Mouse (Mus musculus) brain, embryonic 14.5 days (tissue): Measurements from ENCODE around the gene Tmem135.

Experiments
- CTCF ChIP-seq: fragments of 200-500 bp; IDR thresholded peaks from 2 replicates; pipeline ENCODE4 v1.5.1; 2012; ENCODE audit warnings: inconsistent platforms, mild to moderate bottlenecking, moderate library complexity, borderline replicate concordance; ENCODE audit not compliant: insufficient read depth, insufficient read length; ENCODE audit errors: extremely low read depth
- POLR2A ChIP-seq: fragments of 200-500 bp; IDR thresholded peaks from 2 replicates; pipeline ENCODE4 v1.6.1; 2012; ENCODE audit warnings: mild to moderate bottlenecking, inconsistent platforms, borderline replicate concordance; ENCODE audit not compliant: poor library complexity, insufficient read depth, insufficient read length, severe bottlenecking; ENCODE audit errors: extremely low read depth

DNA sequence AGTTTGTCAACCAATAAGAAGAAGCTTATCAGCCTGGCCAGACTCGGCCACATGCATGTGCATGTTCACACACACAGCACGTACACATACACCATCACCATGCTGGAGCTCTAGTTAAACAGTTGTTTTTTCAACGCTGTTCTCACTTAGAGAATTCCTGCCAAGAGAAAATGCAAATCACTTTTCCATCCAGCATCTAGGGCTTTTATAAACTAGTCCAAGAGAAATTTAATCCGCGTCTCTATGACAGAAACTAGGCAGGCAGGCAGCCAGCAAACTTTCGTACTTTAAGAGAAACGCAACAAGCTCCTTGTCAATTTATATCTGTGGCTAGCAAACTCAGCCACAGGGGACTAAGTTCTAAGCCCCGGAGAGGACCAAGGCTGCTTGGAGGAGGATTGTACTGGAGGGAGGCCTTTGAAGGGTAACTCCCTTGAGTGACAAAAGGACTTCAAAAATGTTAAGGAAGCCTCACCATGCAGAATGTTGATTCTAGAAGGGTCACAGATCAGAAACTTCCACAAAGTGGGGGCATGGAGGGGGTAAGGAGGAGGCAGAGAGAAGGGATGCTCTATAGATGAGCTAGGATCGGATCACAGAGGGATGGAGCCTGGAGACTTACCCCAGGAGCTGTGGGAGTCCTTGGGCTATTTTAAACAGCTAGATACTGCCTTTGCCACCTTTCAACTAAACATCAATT lies 29.3 kb upstream of the Tmem135 start:
- TF ChIP-seq POLR2A (no peak), CTCF (no peak)
